Mouse (Mus musculus) C2C12 (cell line): ENCODE measurements around the gene Rtn1.

ENCODE experiments used
- CTCF ChIP-seq: IDR thresholded peaks from one replicate; pipeline ENCODE4 v1.5.1; 2011; ENCODE audit not compliant: control insufficient read depth, insufficient read depth, insufficient read length
- USF1 ChIP-seq: IDR thresholded peaks from one replicate; pipeline ENCODE4 v1.6.1; 2011; ENCODE audit warnings: low read depth, mild to moderate bottlenecking, control low read depth, moderate library complexity

GRCm38 (mm10) chr12:72437676-72438341 is 29.0 kb upstream of the Rtn1 start:
- TF ChIP-seq USF1 (no peak), CTCF (no peak)
